Mouse (Mus musculus) limb, embryonic 15.5 days (tissue): Measurements from ENCODE around the gene Dnah17. TPM values are rescaled to one million over a fixed set of nuclear protein-coding genes. Genes with fewer than 3 reads are reported as not detected.

Source experiments
- ATAC-seq: fragments of 200-750 bp; cut with Nextera tagmentation; 2 replicates; pipeline ENCODE4 v1.8.0; 2017; ENCODE audit warnings: low read depth, moderate TSS enrichment; ENCODE audit not compliant: insufficient number of reproducible peaks, low FRiP score, low TSS enrichment
- H3K27ac ChIP-seq: fragments of 300-500 bp; sonication (generic); 2 replicates; pipeline ENCODE4 v1.5.1; 2015; ENCODE audit warnings: moderate library complexity, mild to moderate bottlenecking, inconsistent platforms
- H3K27me3 ChIP-seq: fragments of 300-500 bp; sonication (generic); 2 replicates; pipeline ENCODE4 v1.6.1; 2015; ENCODE audit warnings: inconsistent platforms
- H3K36me3 ChIP-seq: fragments of 300-500 bp; sonication (generic); 2 replicates; pipeline ENCODE4 v1.6.1; 2015; ENCODE audit warnings: inconsistent platforms
- H3K4me1 ChIP-seq: fragments of 300-500 bp; sonication (generic); 2 replicates; pipeline ENCODE4 v1.6.1; 2015; ENCODE audit warnings: inconsistent platforms
- H3K4me2 ChIP-seq: fragments of 300-500 bp; sonication (generic); 2 replicates; pipeline ENCODE4 v1.6.1; 2015; ENCODE audit warnings: mild to moderate bottlenecking, inconsistent platforms
- H3K4me3 ChIP-seq: fragments of 300-500 bp; sonication (generic); 2 replicates; pipeline ENCODE4 v1.5.1; 2015; ENCODE audit warnings: mild to moderate bottlenecking, inconsistent platforms
- H3K9ac ChIP-seq: fragments of 300-500 bp; sonication (generic); 2 replicates; pipeline ENCODE4 v1.6.1; 2015; ENCODE audit warnings: inconsistent platforms
- H3K9me3 ChIP-seq: fragments of 300-500 bp; sonication (generic); 2 replicates; pipeline ENCODE4 v1.6.1; 2016; ENCODE audit warnings: inconsistent platforms
- WGBS: fragments of 180-500 bp; shearing (Covaris S2); methylation state at CpG from one replicate; pipeline ENCODE4 v1.1.7; 2015; 5-methylcytosine and 5-hydroxymethylcytosine counted together
- polyA plus RNA-seq: library from polyadenylated mRNA; unstranded; fragments of >200 nt; fragmentation: Nextera tagmentation; extraction: Ambion mirVana; gene quantifications from 2 replicates; pipeline ENCODE4 v1.2.1, GENCODE M21; 2015

Dnah17 gene
- polyA plus RNA-seq, 1 experiment from 2014 or later: 0.15 TPM

DNA sequence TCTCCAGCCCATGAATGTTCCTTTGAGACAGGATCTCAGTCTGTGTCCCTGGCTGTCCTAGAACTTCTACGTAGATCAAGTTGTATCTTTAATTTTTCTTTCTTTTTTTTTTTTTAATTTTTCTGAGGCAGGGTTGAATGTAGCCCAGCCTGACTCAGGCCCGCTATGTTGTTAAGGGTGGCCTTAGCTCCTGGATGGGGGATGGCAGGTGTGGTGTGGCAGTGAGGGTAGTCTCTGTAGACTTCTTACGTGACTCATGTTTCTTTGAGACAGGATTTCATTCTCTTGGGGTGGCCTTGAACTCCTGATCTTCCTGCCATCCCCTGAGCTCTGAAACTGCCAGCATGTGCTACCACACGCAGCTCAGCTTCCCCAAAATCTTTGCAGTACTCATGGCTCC is 141.2 kb downstream of the Dnah17 start:
- WGBS: 82% methylated on average over 4 of the region's 4 CpGs
- no peak for ATAC-seq
- H3K4me1 ChIP-seq: peaks cover 44% of the 10 kb centered on the region

GRCm38 (mm10) chr11:117987968-117988367 is 142.5 kb downstream of the Dnah17 start:
- peaks cover 31% of the 10 kb centered on the region for H3K4me1 ChIP-seq
- H3K4me3 ChIP-seq: peak overlapping the region; percentile 100
- H3K9ac ChIP-seq: no peak overlapping the region
- no peaks in the 10 kb centered on the region for H3K9me3 ChIP-seq
- H3K27ac ChIP-seq: no peak overlapping the region
- no peak for ATAC-seq
- 66% methylated on average over 4 of the region's 4 CpGs for WGBS
- H3K4me2 ChIP-seq: peak overlapping the region; percentile 92
- H3K36me3 ChIP-seq: no peaks in the 10 kb centered on the region
- H3K27me3 ChIP-seq: no peaks in the 10 kb centered on the region

More for the DNA sequence above, 141.2 kb downstream of the Dnah17 start:
- no peak overlapping the region for H3K4me3 ChIP-seq
- no peaks in the 10 kb centered on the region for H3K27me3 ChIP-seq
- H3K4me2 ChIP-seq: no peak overlapping the region
- H3K27ac ChIP-seq: no peak overlapping the region
- H3K9me3 ChIP-seq: no peaks in the 10 kb centered on the region
- no peaks in the 10 kb centered on the region for H3K36me3 ChIP-seq
- H3K9ac ChIP-seq: no peak overlapping the region

- H3K9me3 ChIP-seq: no peaks in the 10 kb centered on the region
- peaks cover 26% of the 10 kb centered on the region for H3K4me1 ChIP-seq
- under 1% methylated on average over 32 of the region's 32 CpGs for WGBS
- peak overlapping the region; percentile 100 for H3K4me3 ChIP-seq
- peaks cover 4% of the 10 kb centered on the region; the same call in 1 of the 2 replicates for H3K27me3 ChIP-seq
- H3K4me2 ChIP-seq: peak overlapping the region; percentile 92
- peak; percentile 40; the same call in 1 of the 2 replicates for ATAC-seq
- H3K27ac ChIP-seq: peak overlapping the region; percentile 69
- no peaks in the 10 kb centered on the region for H3K36me3 ChIP-seq
- H3K9ac ChIP-seq: peak overlapping the region; percentile 85
These were observed 143.4 kb downstream of the Dnah17 start for GRCm38 (mm10) chr11:117987032-117987451.

DNA sequence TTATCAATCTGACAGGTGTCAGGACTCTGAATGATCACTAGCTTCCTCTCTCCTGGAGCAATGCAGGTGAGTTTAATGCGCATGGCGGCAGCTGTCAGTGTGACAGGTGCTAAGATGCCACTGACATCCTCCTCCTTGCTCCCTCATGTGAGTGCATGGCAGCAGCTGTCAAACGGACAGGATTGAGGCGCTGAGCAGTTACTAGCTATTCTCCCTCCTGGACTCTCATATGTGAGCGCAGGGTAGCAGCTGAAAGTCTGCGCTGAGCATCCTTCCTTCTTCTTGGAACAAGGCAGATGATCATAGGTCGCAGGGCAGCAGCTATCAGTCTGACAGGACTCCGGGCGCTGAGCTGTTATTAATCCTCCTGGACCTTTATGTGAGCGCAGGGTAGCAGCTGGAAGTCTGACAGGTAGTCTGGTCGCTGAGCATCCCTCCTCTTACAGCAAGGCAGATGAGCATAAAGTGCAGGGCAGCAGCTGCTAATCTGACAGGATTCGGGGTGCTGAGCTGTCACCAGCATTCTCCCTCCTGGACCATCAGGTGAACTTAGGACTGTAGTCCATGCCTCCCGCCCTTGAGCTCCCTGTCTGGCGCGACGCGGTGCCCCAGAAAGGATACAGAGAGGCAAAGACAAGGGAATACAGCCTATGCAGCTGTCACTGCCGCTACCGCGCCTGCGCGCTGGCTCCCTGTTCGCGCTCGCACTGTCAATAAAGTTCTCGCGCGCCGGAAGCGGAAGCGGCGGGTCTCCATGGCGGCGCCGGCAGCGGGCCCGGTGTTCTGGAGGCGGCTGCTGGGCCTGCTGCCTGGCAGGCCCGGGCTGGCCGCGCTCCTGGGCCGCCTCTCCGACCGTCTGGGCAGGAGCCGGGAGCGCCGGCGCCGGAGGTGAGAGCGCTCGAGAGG is 144.1 kb downstream of the Dnah17 start, which contains the start of gene Pgs1:
Pgs1 (plus strand) TSS at position 167 of the 906 bp plus-strand sequence.
- Histone ChIP-seq H3K36me3 (no peaks in the 10 kb centered on the region), H3K9ac (peak within 1 kb of the TSS; percentile 85), H3K9me3 (no peaks in the 10 kb centered on the region), H3K4me3 (peak within 1 kb of the TSS; percentile 100), H3K4me2 (peak within 1 kb of the TSS; percentile 92), H3K27me3 (peaks cover 4% of the 10 kb centered on the region; the same call in 1 of the 2 replicates), H3K27ac (peak within 1 kb of the TSS; percentile 69), H3K4me1 (peaks cover 26% of the 10 kb centered on the region)
- peak; percentile 75 for ATAC-seq
- 7% methylated on average over 51 of the region's 51 CpGs for WGBS

DNA sequence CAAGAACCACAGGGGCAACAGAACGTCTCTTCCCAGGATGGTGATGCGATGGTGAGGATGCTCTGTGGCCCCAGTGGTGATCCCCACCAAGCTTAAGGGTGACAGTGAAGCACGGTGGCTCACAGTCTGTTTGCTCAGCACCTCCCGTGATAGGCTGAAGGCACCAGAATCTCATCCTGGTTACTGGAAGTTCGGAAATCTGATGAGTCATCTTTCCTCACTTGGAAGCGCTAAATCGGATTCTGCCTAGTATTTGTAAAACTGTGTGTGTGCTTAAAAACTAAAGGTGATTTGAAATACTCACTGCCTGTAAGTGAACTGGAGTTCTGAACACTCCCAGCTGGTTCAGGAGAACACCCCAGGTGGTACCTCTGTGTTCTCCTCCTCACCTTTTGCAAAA is 146.7 kb downstream of the Dnah17 start:
- Histone ChIP-seq H3K27ac (no peak overlapping the region), H3K9ac (no peak overlapping the region), H3K27me3 (peaks cover 4% of the 10 kb centered on the region; the same call in 1 of the 2 replicates), H3K9me3 (no peaks in the 10 kb centered on the region), H3K4me2 (no peak overlapping the region), H3K4me1 (peaks cover 22% of the 10 kb centered on the region), H3K4me3 (no peak overlapping the region), H3K36me3 (no peaks in the 10 kb centered on the region)
- 65% methylated on average over 7 of the region's 7 CpGs for WGBS
- ATAC-seq: no peak

- H3K27ac ChIP-seq: no peak overlapping the region
- no peak overlapping the region for H3K4me3 ChIP-seq
- ATAC-seq: no peak
- H3K4me2 ChIP-seq: no peak overlapping the region
- H3K4me1 ChIP-seq: peaks cover 11% of the 10 kb centered on the region
- no peak overlapping the region for H3K9ac ChIP-seq
- H3K9me3 ChIP-seq: no peaks in the 10 kb centered on the region
- peaks cover 4% of the 10 kb centered on the region; the same call in 1 of the 2 replicates for H3K27me3 ChIP-seq
- H3K36me3 ChIP-seq: no peaks in the 10 kb centered on the region
- 73% methylated on average over 5 of the region's 5 CpGs for WGBS
These were observed 148.0 kb downstream of the Dnah17 start for GRCm38 (mm10) chr11:117982426-117982825.

GRCm38 (mm10) chr11:117979388-117979787 is 151.0 kb downstream of the Dnah17 start:
- Histone ChIP-seq H3K27ac (no peak overlapping the region), H3K27me3 (peaks cover 5% of the 10 kb centered on the region), H3K9ac (no peak overlapping the region), H3K9me3 (no peaks in the 10 kb centered on the region), H3K4me3 (no peak overlapping the region), H3K4me1 (peaks cover 23% of the 10 kb centered on the region), H3K4me2 (no peak overlapping the region), H3K36me3 (no peaks in the 10 kb centered on the region)
- 62% methylated on average over 7 of the region's 7 CpGs for WGBS
- no peak for ATAC-seq

DNA sequence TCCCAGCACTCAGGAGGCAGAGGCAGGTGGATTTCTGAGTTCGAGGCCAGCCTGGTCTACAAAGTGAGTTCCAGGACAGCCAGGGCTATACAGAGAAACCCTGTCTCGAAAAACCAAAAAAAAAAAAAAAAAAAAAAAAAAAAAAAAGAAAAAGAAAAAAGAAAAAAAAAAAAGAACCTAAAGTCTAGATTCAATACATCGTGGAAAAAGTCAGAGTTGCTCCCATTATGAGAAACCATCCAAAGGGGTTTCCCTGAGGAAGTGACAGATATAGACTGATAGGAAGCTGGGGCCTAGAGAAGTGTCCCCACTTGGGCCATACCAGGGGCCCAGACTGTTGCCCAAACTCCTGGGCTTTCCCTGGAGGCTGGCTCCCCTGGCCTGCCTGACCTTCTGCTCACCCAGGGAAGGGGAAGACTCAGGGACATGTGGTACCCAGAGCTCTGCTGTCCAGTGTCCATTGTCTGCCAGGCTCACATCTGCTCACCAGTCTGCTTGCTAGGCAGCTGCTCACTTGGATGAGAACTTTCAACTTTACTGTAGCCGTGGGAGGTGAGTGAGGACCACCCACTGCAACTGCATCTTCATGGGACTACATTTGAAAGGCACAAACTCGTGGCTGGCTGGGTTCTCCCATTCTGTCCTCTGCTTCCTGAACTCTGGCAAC is 152.6 kb downstream of the Dnah17 start:
- 48% methylated on average over 5 of the region's 5 CpGs for WGBS
- H3K27ac ChIP-seq: no peak overlapping the region

DNA sequence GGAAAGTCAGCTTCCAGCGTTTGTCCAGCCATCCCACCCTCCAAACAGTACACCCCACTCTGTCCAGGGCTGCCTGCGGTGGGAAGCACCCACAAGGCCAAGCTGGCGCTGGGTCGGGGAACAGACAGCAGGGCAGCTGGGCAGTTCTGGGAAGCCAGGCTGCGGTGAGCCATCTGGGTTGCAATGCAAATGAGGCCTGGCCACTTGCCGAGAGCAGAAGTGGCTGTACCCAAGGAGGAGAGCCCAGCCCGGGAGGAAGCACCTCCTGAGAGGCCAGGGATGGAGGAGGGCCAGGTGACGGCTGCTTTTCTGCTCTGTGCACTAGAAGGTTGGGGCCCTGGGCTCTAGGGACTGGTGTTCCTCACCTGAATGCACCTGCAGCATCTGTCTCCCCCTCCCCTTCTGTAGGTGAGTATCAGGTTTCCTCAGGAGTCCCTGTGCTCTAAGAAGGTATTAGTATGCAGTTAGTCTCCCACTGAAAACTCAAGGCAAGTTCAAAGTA is 154.3 kb downstream of the Dnah17 start:
- Histone ChIP-seq H3K27me3 (peaks cover 4% of the 10 kb centered on the region; the same call in 1 of the 2 replicates), H3K4me2 (no peak overlapping the region), H3K27ac (peak overlapping the region; percentile 43), H3K9me3 (no peaks in the 10 kb centered on the region), H3K9ac (no peak overlapping the region), H3K4me3 (no peak overlapping the region), H3K36me3 (no peaks in the 10 kb centered on the region), H3K4me1 (peaks cover 23% of the 10 kb centered on the region)
- 18% methylated on average over 8 of the region's 8 CpGs for WGBS
- ATAC-seq: no peak

More for the DNA sequence above, 152.6 kb downstream of the Dnah17 start:
- Histone ChIP-seq H3K9ac (no peak overlapping the region), H3K9me3 (no peaks in the 10 kb centered on the region), H3K4me1 (peaks cover 23% of the 10 kb centered on the region), H3K4me3 (no peak overlapping the region), H3K36me3 (no peaks in the 10 kb centered on the region), H3K27me3 (peaks cover 8% of the 10 kb centered on the region), H3K4me2 (no peak overlapping the region)
- ATAC-seq: no peak

DNA sequence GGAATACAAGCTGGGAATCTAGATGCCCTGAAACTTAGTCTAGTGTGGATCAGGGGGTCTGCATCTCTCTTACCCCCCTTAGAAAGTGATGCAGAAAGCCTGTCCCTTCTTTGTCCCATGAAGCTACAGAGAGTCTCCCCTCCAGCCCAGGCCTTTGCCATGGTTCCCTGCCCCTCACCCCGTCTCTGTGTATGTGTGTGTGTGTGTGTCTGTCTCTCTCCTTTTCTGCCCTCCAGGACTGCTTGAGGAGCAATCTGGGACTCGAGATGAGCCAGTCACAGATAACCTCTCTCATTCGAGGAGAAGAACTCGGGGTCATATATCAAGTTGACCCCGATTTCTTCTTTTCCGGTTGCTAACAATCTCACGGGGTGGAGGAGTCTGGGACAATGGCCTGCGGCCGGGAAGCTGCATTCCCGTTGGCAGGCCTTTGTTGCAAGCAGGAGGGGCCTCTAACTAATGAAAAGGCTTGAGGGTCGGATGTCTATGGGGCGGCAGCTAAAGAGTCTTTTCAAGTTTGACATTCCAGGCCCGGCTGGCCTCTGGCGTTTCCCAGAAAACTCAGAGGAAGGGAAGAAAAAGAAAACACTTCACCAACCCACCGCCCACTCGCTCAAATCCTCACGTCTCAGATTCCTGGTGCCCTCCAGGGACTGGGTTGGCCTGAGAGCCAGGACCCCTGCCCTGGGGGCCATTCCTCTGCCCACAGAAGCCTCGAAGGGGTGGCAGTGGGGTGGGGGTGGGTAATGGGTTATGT is 155.0 kb downstream of the Dnah17 start:
- Histone ChIP-seq H3K9me3 (no peaks in the 10 kb centered on the region), H3K27me3 (peaks cover 4% of the 10 kb centered on the region; the same call in 1 of the 2 replicates), H3K4me3 (no peak overlapping the region), H3K4me2 (no peak overlapping the region), H3K36me3 (no peaks in the 10 kb centered on the region), H3K4me1 (peaks cover 23% of the 10 kb centered on the region), H3K9ac (no peak overlapping the region), H3K27ac (peak overlapping the region; percentile 43)
- 12% methylated on average over 18 of the region's 18 CpGs for WGBS
- no peak for ATAC-seq
